Mouse (Mus musculus): ENCODE measurements around the gene Pnkd.
"Not testable (repeated sequence)": the region's sequence is repeated elsewhere in the genome, so short reads cannot be mapped to it uniquely, and the experiment has no call there.

Pnkd gene

GRCm38 (mm10) chr1:74278538-74278937, 6.2 kb upstream of the Pnkd start, which contains the start of gene Gpbar1:
Gene Gpbar1, plus strand, starts transcription at chr1:74278550.
- DNase-seq (ENCODE audit: low read depth, low spot score) = no peak

GRCm38 (mm10) chr1:74278988-74279387, 5.7 kb upstream of the Pnkd start:
- no peak for DNase-seq (ENCODE audit: low read depth, low spot score)

GRCm38 (mm10) chr1:74280591-74281325, 4.0 kb upstream of the Pnkd start:
- no peak for DNase-seq (ENCODE audit: low read depth, low spot score)

DNA sequence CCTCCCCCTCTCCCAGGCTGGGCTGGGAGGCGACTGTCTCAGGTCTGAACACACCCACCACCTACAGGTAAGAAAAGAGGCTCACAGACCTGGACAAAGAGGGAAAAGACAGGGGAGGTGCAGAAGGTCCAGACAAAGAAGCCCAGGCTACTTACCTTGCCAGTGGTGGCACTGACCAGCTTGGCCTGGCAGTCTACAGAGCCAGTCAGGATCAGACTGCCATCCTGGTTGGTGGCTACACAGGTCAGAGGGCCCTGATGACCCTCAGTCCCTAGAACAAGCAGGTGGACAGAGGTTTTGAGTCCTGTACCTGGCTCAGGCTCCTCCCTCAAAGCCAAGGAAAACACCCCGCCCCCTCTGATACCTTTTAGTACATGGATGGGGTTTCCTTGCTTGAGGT, 3.4 kb upstream of the Pnkd start:
- no peak for DNase-seq (ENCODE audit: low read depth, low spot score)

GRCm38 (mm10) chr1:74281886-74282285, 2.8 kb upstream of the Pnkd start:
- no peak for DNase-seq (ENCODE audit: low read depth, low spot score)

- DNase-seq (ENCODE audit: low read depth, low spot score) = no peak
These were observed 1.7 kb upstream of the Pnkd start for GRCm38 (mm10) chr1:74282896-74283625.

GRCm38 (mm10) chr1:74283686-74284463, 855 bp upstream of the Pnkd start:
- no peak for DNase-seq (ENCODE audit: low read depth, low spot score)

- DNase-seq (ENCODE audit: low read depth, low spot score) = no peak
These were observed 681 bp downstream of the Pnkd start for GRCm38 (mm10) chr1:74285212-74286010.

GRCm38 (mm10) chr1:74286869-74287607, 2.3 kb downstream of the Pnkd start:
- not testable (repeated sequence) for DNase-seq (ENCODE audit: low read depth, low spot score)

GRCm38 (mm10) chr1:74288327-74288726, 3.6 kb downstream of the Pnkd start:
- no peak for DNase-seq (ENCODE audit: low read depth, low spot score)

GRCm38 (mm10) chr1:74289248-74289647, 4.5 kb downstream of the Pnkd start:
- DNase-seq (ENCODE audit: low read depth, low spot score) = no peak

DNA sequence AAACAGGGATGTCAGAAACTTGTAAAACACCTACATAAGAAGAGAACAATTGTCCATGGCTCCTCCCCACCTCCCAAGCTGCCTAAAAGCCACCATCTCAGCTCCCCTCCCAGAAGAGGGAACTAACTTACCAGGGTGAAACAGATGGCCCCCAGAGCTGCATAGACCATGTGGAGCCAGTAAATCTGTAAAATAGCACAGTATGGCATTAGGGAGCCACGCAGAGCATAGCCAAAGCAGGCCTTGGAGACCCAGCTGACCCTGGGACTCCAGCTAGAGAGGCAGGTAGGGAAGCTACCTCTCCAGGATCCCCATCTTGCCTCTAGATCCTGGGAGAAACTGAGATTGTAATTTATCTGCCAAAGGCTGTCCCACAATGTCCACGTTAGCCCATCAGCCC, 5.0 kb downstream of the Pnkd start:
- DNase-seq (ENCODE audit: low read depth, low spot score) = no peak

DNA sequence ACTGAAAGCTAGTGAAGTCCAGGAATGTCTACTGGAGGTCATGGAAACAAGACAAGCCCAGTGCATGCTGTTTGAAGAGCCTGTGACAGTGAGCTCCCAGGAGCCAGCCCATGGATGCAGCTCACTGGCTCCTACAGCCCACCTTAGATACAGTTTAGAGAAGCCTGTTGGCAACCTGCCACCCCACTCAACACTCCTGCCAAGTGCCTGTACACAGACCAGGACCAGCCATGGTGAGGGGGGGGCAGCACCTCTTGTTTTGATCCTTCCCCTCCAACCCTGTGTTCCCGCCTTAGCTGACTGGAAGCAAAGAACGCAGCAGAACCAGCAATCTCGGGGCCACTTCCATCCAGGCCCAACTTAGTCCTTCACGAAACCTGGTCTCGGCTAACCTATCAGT, 5.4 kb downstream of the Pnkd start:
- DNase-seq (ENCODE audit: low read depth, low spot score) = no peak

DNA sequence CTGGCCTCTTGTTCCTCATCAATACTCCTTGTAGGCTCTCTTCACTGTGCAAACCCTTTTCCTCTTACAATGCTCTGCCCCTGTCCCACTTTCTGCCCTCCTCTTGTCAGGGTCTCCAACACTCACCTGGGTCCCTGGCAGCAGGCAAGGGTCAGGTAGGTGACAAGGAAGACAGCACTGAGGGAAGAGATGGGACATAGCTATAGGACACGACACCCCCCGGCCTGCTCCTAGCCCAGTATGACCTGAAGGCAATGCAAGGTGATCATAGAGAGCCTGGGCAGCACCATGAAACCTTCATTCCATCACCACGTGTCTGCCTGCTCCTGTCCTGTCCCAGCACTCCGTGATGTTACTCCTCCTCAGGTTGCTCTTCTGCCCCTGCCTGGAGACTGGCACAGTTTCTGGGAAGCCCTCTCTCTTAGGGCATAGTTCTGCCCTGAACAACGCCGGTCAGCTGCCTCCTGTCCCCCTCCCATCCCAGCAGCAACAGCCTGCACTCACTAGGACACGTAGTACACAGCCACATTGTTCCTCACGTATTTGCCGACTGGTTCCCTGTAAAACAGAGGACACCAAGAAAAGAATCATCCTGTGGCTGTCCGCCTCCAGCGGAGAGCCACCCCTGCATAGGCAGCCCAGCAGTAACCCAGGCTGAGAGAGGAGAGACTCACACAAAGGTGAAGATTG, 7.7 kb downstream of the Pnkd start:
- DNase-seq (ENCODE audit: low read depth, low spot score) = no peak

- DNase-seq (ENCODE audit: low read depth, low spot score) = no peak
These were observed 8.7 kb downstream of the Pnkd start for GRCm38 (mm10) chr1:74293306-74293960.

GRCm38 (mm10) chr1:74294090-74294643, 9.4 kb downstream of the Pnkd start:
- no peak for DNase-seq (ENCODE audit: low read depth, low spot score)

DNA sequence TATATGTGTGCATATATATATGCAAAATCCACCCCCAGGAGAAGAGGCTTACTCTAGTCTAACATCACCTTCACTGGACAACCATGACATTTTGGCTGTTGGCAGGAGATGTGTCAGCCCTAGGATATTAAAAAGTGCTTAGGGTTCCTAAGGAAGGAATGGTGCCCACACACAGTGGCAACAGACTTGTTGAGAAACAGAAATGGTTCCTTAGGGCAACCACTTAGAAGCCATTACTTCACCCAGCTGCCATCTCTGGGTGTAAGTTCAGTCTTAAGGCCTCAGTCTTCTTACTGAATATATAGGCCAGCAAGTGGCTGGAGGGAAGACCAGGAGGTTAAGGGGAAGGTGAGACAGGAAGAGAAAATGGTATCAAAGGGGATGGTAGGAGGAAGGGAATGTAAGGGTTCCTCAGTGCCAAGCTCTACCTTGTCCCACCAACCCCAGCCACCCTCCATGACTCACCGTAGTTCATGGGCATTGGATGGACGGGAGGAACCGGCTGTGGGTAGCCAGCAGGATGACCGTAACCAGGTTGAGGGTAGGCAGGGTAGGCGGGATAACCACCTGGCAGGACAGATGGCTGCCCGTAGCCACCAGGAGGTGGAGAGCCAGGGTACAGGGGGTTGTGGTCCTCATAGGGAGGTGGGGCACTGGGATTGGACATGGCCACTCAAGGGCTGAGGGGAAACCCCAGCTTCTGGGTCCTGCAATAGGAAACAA, 10.2 kb downstream of the Pnkd start:
- no peak for DNase-seq (ENCODE audit: low read depth, low spot score)

GRCm38 (mm10) chr1:74295456-74296171, 10.9 kb downstream of the Pnkd start:
- DNase-seq (ENCODE audit: low read depth, low spot score) = peak; percentile 64
